Mouse (Mus musculus) stomach, postnatal 0 days (tissue): ENCODE results near the gene Fam219a.

Experiments
- CTCF ChIP-seq: IDR thresholded peaks from 2 replicates; pipeline ENCODE4 v1.5.1; 2016; ENCODE audit warnings: antibody characterized with exemption, low read depth, mild to moderate bottlenecking, moderate library complexity
- EP300 ChIP-seq: optimal IDR thresholded peaks from 2 replicates; pipeline ENCODE3; 2016; ENCODE audit warnings: antibody characterized with exemption

DNA sequence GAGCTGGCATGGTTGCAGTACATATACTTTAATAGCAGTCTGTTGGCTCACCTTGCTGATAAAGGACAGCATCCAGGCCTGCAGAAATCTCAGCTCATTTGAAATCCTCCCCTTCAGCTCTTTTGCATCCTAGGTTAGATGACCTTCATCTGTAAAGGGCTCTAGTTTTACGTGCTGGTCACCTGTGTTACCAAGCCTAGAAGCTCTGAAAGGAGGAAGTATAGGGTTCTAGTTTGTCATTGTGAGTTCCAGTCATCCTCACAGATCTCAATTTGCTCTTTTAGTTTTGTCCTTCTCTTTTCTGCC, 98.0 kb downstream of the Fam219a start:
- TF ChIP-seq CTCF (no peak), EP300 (no peak)
